Mouse (Mus musculus) gastrocnemius, postnatal 14 days (tissue): ENCODE data around the gene Gucy2e. TPM values are rescaled to one million over a fixed set of nuclear protein-coding genes. Genes with fewer than 3 reads are reported as not detected.

ENCODE experiments used
- DNase-seq: peaks from one replicate; pipeline ENCODE4 v3.0.0; 2021; ENCODE audit warnings: mixed read lengths
- intact Hi-C: fragments of 180-260 bp; cut with DNase I; formaldehyde crosslinking; loops from one replicate; pipeline ENCODE4 v1.15.1; 2025; ENCODE audit warnings: low total_unique reads
- long read RNA-seq, 2 experiments: library from polyadenylated mRNA; stranded (forward); transcript quantifications; one replicate each; pipeline ENCODE4 v2.0.0; 2021
- total RNA-seq, 2 experiments: library from RNA; stranded (reverse); gene quantifications; 2 replicates each; pipeline ENCODE4 v1.2.3; 2021

Gene Gucy2e
- total RNA-seq: not detected
- long read RNA-seq, experiment 1: 0 reads
- long read RNA-seq, experiment 2: 0 reads

- intact Hi-C loops: no loop called here
Measured at GRCm38 (mm10) chr11:69236926-69237260, at the start of gene Gucy2e. Gene Gucy2e (minus strand): TSS chr11:69237036.

GRCm38 (mm10) chr11:69277267-69277666, 40.4 kb upstream of the Gucy2e start:
- DNase-seq: no peak
- intact Hi-C loops: no loop called here

More at GRCm38 (mm10) chr11:69236926-69237260, at the start of gene Gucy2e:
- DNase-seq: no peak

- intact Hi-C loops: no loop called here
- DNase-seq: no peak
Measured at GRCm38 (mm10) chr11:69276081-69276480, 39.2 kb upstream of the Gucy2e start.

GRCm38 (mm10) chr11:69275650-69276049, 38.8 kb upstream of the Gucy2e start:
- intact Hi-C loops: no loop called here

GRCm38 (mm10) chr11:69272122-69272740, 35.4 kb upstream of the Gucy2e start:
- intact Hi-C loops: no loop called here
- DNase-seq: peak; percentile 79

More at GRCm38 (mm10) chr11:69275650-69276049, 38.8 kb upstream of the Gucy2e start:
- no peak for DNase-seq

- peak; percentile 69 for DNase-seq
- intact Hi-C loops: no loop called here
Measured at GRCm38 (mm10) chr11:69269575-69269974, 32.7 kb upstream of the Gucy2e start.

- DNase-seq: no peak
- intact Hi-C loops: no loop called here
Measured at GRCm38 (mm10) chr11:69268100-69268499, 31.3 kb upstream of the Gucy2e start.

GRCm38 (mm10) chr11:69267341-69267740, 30.5 kb upstream of the Gucy2e start:
- DNase-seq: no peak
- intact Hi-C loops: no loop called here

GRCm38 (mm10) chr11:69266253-69266652, 29.4 kb upstream of the Gucy2e start:
- peak; percentile 30 for DNase-seq

GRCm38 (mm10) chr11:69265410-69265809, 28.6 kb upstream of the Gucy2e start:
- no peak for DNase-seq
- intact Hi-C loops: no loop called here

More at GRCm38 (mm10) chr11:69266253-69266652, 29.4 kb upstream of the Gucy2e start:
- intact Hi-C loops: no loop called here

- intact Hi-C loops: loop anchor here (5.0 kb wide), 1 partner anchor 248 kb away; no protein-coding TSS in a partner anchor
- no peak for DNase-seq
Measured at GRCm38 (mm10) chr11:69264276-69264675, 27.4 kb upstream of the Gucy2e start.

GRCm38 (mm10) chr11:69260111-69260510, 23.3 kb upstream of the Gucy2e start:
- intact Hi-C loops: loop anchor here (5.0 kb wide), 1 partner anchor 252 kb away; no protein-coding TSS in a partner anchor
- DNase-seq: no peak

GRCm38 (mm10) chr11:69258287-69258686, 21.5 kb upstream of the Gucy2e start:
- DNase-seq: peak; percentile 37
- intact Hi-C loops: no loop called here

GRCm38 (mm10) chr11:69257807-69258206, 21.0 kb upstream of the Gucy2e start:
- intact Hi-C loops: no loop called here
- no peak for DNase-seq

GRCm38 (mm10) chr11:69257072-69257471, 20.2 kb upstream of the Gucy2e start:
- intact Hi-C loops: no loop called here
- DNase-seq: no peak

- intact Hi-C loops: no loop called here
- DNase-seq: no peak
Measured at GRCm38 (mm10) chr11:69254808-69255207, 18.0 kb upstream of the Gucy2e start.

- DNase-seq: no peak
- intact Hi-C loops: no loop called here
Measured at GRCm38 (mm10) chr11:69253131-69253530, 16.3 kb upstream of the Gucy2e start.

- DNase-seq: no peak
- intact Hi-C loops: no loop called here
Measured at GRCm38 (mm10) chr11:69251953-69252352, 15.1 kb upstream of the Gucy2e start.

GRCm38 (mm10) chr11:69251135-69251842, 14.5 kb upstream of the Gucy2e start:
- intact Hi-C loops: no loop called here
- DNase-seq: no peak

- no peak for DNase-seq
- intact Hi-C loops: no loop called here
Measured at GRCm38 (mm10) chr11:69250106-69250505, 13.3 kb upstream of the Gucy2e start.

GRCm38 (mm10) chr11:69249131-69249530, 12.3 kb upstream of the Gucy2e start:
- DNase-seq: no peak

More at GRCm38 (mm10) chr11:69249131-69249530, 12.3 kb upstream of the Gucy2e start:
- intact Hi-C loops: no loop called here
